Mouse (Mus musculus) CH12F3 (cell line): Measurements from ENCODE around the gene Ank.

Experiments used
- in situ Hi-C: fragments of 300-500 bp; cut with MboI; formaldehyde crosslinking; loops from 2 replicates; pipeline ENCODE4 v1.14.3; 2020; ENCODE audit warnings: low sequenced_read_pairs

Gene Ank

GRCm38 (mm10) chr15:27535681-27536080 lies 69.2 kb downstream of the Ank start:
- in situ Hi-C loops, result no loop called here

- in situ Hi-C loops, result no loop called here
Observed at GRCm38 (mm10) chr15:27536186-27536585, 69.7 kb downstream of the Ank start.

GRCm38 (mm10) chr15:27536771-27537170 lies 70.3 kb downstream of the Ank start:
- in situ Hi-C loops, result no loop called here

- in situ Hi-C loops, result no loop called here
Observed at GRCm38 (mm10) chr15:27537519-27538223, 71.2 kb downstream of the Ank start.

DNA sequence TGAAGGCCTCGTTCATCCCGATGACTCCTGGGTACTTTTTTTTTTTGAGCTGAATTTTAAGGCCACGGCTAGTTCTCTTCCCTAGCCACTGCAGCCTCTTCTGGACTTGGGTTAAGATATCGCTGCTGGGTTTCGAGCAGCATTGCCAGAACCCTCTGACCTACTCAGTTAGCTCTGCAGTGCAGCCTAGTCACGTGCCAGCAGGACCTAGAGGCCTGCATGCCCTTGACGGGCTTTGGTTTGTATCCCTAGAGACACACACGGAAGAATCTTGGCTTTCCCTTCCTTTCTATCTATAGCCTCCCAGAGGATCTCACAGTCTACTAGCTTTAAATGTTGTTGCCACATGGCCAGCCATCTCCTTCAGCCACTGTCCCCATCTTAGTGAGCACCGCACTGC lies 73.3 kb downstream of the Ank start:
- in situ Hi-C loops, result no loop called here

DNA sequence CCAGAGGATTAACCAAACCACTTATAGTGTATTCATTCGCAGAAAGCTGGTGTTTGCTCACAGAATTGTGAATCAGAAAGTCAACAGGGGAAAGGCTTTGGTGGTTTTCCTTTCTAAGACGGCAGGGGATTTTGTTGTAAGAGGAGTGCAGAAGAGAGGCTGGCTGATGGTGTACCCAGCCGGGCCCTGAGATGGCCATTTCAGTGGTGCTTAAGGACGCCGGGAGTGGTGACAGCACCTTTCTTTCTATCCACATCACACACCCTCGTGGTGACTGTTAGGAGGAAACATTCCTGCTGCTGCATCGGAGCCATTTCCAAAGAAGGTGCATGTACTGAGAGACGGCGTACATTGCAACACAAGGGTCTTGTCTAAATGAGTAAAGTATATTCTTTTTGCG lies 78.7 kb downstream of the Ank start:
- in situ Hi-C loops, result no loop called here

- in situ Hi-C loops, result no loop called here
Observed at GRCm38 (mm10) chr15:27548110-27548509, 81.6 kb downstream of the Ank start.

- in situ Hi-C loops, result no loop called here
Observed at GRCm38 (mm10) chr15:27549071-27549470, 82.6 kb downstream of the Ank start.

DNA sequence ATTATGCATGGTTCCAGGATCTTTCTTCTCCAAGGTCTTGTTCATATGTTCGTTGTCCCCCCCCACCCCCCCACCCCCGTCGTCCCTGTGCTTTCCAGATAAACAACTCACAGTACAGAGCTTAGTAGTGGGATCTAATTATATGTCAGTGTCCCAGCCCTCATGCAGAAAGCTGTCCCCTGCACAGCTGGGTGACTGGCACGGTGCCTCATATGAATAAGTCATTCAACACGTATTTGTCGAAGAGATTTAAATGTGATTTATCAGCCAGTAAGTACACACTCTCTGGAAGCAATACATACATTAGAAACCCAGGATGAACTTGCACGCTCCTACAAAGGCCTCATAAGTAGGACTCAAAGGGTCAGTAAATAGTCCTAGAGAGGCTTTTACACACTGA lies 83.4 kb downstream of the Ank start:
- in situ Hi-C loops, result no loop called here

DNA sequence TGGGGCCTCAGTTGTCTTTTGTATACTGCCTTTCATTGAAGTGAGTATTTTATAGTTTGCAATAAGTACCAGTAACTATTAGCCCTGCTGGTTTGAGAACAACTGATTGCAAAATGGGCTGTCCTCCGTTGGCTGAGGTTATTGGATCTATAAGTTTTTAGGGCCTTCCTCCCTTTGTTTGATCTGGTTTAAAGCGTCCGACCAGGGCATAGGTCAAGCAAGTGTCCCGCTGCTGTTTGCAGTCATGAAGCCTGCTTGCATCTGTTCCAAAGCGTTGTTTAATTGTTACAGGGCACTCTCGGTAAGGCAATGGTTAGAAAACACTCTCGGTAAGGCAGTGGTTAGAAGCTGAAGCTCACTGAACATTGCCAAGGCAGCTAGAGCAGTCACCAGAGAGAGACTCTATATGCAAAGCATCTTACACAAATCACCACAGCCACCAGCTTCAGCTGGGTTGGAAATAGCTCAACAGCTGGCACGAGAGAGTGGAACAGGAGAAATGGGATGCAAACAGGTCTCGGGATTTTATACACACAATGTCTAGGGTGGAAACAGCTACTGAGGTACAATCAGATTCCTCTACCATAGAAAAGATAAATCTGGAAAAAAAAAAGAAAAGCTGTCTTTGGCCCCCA lies 84.0 kb downstream of the Ank start:
- in situ Hi-C loops, result no loop called here

- in situ Hi-C loops, result no loop called here
Observed at GRCm38 (mm10) chr15:27551117-27552114, 84.9 kb downstream of the Ank start.

GRCm38 (mm10) chr15:27552129-27552700 lies 85.7 kb downstream of the Ank start:
- in situ Hi-C loops, result no loop called here

DNA sequence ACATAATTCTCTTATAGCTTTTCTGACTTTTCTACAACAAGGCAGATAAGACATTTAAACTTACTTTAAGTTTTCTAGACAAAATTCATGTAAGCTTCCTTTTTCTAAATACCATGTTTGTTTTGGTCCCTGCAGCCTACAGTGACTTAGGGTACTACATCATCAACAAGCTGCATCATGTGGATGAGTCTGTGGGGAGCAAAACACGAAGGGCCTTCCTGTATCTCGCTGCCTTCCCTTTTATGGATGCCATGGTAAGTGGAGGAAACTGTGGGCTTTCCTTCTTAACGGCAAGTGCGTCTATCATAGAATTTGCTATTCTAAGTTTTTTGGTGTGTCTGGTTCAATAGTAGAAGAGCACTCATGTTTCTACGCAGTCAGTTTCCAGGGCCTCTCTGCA lies 87.1 kb downstream of the Ank start:
- in situ Hi-C loops, result no loop called here

DNA sequence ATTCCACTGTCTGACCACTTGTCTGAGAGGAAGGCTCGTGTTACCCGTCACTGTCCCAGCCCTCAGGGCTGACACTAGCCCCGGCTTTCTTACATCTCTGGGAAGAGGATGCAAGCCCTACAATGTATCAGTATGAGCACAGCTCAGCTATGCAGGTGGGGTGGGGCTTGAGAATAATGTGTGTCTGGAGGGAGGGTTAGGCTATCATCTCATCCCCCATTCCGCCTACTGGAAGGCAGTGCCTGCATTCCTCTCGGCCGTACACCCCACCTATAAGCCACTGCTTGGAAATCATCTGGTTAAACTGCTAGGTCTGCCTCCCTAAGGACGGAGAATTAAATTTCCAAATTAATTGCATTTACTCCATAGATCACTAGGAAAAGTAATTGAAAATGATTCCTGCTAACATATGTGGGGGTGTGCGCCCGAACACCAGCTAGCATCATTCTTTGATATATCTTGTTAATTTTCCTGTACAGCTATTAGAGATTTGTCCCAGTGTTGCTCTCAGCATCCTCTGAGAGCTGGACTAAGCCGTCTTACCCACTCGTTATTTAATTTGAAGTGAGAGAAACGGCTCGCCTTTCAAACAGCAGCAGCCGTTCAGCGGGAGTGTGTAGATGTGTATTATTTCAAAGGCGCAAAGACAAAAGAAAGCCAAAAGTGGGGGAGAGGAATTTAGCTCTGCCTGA lies 92.1 kb downstream of the Ank start:
- in situ Hi-C loops, result no loop called here

GRCm38 (mm10) chr15:27560315-27560714 lies 93.8 kb downstream of the Ank start:
- in situ Hi-C loops, result no loop called here

- in situ Hi-C loops, result no loop called here
Observed at GRCm38 (mm10) chr15:27564106-27565100, 97.9 kb downstream of the Ank start.

- in situ Hi-C loops, result no loop called here
Observed at GRCm38 (mm10) chr15:27565626-27566185, 99.2 kb downstream of the Ank start.

GRCm38 (mm10) chr15:27567356-27567755 lies 100.9 kb downstream of the Ank start:
- in situ Hi-C loops, result no loop called here

DNA sequence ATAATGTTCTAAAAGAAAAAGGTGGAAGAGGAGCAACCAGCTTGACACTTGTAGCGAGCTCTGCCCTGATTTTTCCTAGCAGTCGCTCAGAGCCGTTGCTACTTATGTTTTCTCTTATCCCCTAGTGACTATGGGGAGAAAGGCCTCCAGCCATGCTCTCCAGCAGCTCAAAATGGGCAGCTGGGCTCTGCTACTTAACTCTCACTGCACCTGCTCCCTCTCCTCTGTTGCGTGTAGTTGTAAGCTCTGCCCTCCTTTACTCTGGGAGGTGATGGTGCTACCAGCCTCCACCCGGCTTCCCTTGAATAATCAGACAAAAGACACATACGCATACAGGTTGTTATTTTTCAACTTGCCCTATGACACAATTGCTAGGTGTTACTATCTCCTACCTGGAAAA lies 101.9 kb downstream of the Ank start:
- in situ Hi-C loops, result no loop called here
